Mouse (Mus musculus) adrenal gland, adult (tissue): ENCODE measurements around the gene Shisal1.

Experiments
- DNase-seq, 2 experiments: peaks; one replicate each; pipeline ENCODE4 v3.0.0; 2022 to 2023; ENCODE audit warnings: low spot score in 1 of 2; ENCODE audit not compliant: inconsistent age in 2 of 2

The Shisal1 gene

DNA sequence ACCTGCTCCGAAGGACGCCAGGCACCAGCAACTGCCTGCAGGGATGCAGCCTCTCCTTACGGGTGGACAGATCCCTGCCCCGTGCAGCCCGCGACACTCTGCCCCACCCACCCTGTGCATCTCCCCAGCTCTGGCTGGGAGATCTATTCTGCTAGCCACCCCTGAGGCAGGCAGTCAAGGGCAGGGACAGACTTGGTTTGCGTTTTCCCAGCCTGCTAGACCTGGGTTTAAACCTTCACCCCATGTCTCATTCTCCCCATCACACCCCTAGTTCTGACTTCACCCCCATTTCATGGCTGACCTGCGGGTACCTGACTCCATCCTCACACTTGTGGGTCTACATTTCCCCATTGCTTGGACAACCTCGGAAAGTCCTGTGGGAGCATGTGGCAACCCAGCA, at the start of gene Shisal1:
Gene Shisal1, minus strand, starts transcription at position 101 of the 400 bp plus-strand sequence.
- DNase-seq: no peak

DNA sequence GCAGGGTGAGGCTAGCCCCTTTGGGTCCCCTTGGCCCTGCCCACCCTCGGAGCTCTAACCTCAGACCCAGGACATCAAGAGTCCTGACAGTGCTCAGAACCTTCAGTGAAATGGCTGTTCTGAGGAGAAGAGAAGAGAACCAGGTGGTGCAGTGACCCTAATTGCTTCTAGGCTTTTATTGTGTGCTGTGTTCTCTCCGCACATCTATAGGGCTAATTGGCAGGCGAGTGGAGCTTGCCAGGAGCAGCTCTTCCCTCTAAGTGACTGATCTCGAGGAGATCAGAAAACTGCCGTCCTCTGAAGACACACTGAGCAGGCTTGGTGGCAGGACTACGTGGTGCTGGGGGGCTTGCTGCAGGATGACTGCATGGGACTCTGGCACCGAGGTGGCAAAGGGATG, 43.6 kb upstream of the Shisal1 start:
- no peak for DNase-seq

DNA sequence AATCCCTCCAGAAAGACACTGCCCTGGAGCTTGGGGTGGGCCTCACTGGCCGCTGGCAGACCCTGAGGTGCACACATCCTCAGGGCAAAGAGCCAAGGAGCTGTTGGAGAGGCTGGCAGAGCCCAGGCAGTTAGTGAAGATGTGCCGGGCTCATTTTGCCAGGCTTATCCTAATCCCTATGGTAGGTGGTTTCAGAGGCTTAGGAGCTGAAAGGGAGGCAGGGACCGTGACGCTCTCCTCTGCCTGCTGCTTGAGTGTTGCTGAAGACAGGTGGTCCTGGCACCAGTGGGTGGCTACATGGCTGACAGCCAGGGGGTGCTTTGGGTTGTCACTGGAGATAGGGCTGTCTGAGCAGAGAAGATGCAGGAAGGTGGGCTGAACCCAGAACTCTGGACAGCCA, 37.4 kb upstream of the Shisal1 start:
- no peak for DNase-seq

DNA sequence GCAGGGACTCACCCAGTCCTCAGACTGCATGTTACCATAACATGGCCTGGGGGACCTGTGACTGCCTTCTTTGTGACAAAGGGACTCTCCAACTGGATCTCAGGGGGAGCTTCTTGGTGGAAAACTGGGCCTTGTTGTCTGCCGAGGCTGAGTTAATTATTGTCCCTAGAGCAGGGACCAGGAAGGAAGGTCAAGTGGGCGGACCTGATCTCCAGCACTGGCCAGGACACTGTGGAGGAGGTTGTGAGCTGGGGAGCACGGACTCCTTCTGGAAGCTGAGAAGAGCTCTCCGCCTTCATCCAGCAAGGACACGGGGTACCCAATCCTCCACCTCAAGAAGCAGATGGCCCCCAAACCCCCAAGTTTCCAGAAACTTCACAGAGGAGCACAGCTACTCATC, 36.7 kb upstream of the Shisal1 start:
- peak; percentile 11 to 28 for DNase-seq

DNA sequence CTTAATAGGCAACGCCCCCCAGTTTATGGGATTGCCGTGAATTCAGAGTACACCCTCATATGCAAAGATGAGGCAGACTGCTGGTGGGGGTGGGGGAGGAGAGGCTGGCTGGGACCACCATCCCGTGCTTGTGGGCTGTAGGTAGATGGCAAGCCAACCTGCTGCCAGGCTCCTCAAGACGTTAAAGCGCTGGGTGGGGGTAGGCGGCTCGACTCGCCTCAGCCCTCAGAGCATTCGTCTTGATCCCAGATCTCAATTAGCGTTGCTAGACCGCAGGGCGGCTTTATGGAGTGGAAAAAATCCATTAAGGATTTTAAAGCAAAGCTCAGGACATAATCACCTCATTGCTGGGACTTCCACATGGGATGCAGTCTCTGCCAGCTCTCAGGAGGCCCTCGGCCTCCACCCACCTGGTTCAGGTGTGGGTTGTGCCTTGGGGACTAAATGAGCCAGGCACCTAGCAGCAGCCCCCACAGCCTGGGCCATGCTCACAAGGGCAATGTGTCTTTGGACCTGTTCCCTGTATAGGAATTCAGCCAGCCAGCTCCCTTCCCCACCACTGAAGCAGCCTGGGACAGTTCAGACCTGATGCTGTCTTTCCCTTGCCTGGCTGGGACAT, 34.5 kb upstream of the Shisal1 start:
- DNase-seq: no peak

DNA sequence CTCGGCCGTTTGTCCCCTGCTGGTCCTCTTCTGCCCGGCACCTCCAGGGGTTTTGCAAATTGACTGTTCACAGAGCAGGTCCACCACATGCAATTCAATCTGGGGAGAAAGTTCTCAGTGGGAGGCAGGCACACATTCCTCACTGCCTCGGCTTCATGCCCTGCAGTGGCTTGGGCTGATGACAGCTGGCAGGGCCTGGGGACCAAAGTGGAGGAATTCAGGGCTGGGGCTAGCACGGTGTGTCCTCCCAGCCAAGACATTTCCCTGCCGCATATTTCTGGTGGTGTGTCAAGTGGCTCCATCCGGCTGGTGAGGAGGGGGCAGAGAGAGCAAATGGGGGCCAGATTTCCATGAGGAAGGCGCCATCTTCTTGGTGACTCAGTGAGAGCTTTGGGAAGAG, 22.5 kb upstream of the Shisal1 start:
- DNase-seq: no peak

DNA sequence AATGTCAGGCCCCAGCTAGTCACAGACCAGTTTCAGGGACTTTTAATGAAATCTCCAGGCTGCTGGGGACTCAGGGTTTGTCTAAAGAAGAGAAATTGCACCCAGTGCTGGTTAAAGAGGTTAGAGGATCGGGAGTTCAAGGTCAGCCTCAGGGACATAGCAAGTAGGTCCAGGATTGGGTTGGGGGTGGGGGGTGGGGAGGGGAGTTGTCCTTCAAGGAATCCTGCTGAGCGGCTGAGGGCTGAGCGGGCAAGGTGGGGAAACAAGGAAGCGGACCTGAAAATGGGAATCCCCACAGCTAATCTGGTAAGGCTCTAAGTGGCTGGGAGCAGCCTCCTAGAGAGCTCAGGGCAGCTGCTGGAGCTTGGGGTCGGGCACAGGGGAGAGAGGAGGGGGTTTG, 20.9 kb upstream of the Shisal1 start:
- no peak for DNase-seq

DNA sequence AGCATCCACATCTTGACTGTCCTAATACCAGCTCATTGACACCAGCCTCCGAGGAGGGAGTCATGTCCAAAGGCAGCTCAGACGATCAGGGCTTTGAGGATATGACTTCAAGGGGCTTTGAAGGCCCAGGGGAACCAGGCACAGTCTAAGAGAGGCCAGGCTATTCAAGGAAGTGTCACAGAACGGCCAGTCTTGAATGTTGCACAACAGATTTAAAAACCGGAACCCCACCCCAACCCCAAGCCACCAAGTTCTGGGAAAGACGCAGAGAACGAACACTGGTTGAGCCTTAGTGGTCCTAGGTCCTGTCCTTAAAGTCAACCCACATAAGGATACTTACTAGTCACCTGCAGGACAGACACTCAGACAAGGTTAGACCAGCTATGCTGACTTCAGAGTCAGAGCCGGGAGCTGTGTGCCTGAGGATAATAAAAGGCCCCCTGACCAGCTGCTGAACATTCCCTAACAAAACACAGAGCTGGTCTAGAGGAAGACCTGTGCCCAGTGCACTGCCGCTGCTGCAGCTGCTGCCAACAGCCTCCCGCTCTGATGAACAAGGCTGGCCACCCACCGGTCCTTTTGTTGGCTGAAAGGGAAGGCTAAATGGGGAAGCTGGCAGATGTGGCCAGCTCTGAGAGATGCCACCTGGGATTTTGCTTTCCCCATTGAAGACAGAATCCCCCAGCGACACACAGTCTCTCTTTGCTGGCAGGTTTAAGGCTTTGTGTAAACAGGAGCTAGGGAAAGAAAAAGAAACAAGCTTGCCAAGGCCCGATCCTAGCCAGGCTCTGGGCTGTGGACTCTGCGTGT, 19.8 kb upstream of the Shisal1 start:
- DNase-seq: no peak

DNA sequence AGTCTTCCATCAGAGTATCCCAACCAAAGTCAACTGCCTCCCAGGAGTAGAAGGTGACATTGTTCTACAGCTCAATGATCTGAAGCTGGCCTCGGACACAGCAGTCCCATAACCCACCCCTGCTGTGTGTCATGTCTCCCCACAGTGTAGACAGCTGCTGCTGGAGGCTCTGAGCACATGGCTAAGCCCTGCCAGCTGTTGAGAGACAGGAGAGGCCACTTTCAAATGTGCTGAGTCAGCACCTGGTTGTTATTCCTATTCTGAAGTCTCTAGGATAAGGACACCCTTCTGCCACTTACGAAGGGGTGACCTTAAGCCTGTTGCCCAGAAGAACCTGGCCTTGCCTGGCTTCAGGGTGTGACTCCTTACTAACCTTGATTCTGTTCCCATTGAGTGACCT, 14.5 kb upstream of the Shisal1 start:
- DNase-seq: no peak

DNA sequence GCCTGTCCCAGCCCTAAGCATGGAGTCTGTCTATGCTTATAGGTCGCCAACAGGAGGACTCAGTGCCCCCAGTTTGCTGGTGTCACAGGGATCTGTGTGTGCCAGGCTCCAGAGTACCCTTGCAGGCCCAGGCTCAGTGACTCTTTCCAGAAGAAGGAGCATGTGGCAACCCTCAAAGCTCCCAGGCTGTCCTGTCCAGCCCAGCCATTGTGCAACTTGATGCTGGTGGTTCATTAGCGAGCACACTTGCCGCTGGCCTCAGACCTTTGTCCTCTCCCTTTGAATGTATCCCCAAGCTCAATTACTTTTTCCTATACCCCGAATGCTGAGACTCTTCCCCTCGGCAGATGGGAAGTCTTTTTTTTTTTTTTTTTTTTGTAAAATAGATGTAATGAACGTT, 12.1 kb upstream of the Shisal1 start:
- DNase-seq: no peak

DNA sequence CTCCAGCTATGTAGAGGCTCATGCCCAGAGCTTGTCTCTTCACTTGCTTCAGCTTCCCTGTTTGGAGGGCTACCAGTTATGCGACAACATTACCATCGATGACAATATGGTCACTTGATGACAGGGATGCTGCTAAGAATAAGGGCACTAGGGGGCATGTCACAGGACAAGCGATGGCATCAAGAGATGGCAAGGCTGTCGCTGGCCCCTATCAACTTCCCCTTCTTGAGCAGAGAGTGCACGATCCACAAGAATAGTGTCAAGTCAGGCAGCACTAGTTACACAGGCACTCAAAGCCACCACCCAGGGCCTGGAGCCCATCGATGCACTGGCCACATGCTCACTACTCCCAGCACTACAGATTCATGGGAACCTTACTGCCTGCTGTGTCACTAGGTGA, 8.4 kb upstream of the Shisal1 start:
- DNase-seq: no peak

DNA sequence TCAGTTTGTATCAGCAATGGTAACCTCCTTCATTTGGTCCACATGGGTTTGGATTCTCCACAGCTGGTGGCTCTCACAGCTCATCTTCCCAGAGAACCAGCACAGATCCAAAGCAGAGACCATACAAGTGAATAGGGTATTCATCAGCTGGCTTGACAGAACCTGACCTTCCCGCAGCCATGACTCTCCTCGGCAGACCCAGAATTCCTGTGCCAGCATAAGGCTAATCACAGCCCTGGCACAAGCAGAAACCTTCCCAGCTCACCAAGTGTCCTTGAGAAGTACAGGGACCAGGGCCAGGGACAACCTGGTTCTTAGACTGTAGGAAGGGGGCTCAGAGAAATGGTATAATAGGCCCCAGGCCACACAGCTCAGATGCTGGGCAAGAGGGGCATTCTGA, 6.2 kb upstream of the Shisal1 start:
- DNase-seq: peak; percentile 73 to 80

DNA sequence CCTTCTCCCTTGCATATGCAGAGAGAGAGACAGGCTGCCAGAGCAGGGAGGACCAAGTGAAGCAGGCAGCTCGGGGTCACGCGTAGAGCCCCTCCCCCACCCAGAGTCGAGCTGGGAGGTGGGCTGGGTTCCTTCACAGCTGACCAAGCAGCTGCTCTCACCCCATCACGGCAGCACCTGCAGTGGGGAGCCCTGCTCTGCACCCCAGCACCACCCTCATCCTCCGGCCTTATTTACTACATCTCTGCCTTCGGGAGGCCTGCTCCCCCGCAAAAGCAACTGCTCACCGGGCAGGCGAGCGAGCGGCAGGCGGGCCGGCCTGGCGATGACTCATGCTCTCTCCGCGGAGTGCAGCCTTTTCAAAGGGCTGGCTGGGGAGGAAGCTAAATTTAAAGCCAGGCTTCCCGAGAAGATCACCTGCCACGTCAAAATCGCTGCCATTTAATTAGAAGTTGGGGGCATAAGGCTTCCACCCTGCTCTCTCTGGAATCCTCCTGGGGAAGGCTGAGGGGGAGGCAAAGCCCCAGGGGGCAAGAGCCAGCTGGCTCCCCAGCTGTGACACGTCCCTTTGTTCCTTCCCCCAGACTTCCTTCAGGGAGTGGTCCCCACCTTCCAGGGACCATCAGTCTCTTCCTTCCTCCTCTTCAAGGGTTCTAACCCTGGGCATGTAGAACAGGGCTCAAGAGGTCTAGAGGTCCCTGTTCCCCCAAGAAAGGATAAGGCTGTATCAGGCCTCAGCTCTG, 3.7 kb upstream of the Shisal1 start:
- DNase-seq: peak; percentile 83 to 89

DNA sequence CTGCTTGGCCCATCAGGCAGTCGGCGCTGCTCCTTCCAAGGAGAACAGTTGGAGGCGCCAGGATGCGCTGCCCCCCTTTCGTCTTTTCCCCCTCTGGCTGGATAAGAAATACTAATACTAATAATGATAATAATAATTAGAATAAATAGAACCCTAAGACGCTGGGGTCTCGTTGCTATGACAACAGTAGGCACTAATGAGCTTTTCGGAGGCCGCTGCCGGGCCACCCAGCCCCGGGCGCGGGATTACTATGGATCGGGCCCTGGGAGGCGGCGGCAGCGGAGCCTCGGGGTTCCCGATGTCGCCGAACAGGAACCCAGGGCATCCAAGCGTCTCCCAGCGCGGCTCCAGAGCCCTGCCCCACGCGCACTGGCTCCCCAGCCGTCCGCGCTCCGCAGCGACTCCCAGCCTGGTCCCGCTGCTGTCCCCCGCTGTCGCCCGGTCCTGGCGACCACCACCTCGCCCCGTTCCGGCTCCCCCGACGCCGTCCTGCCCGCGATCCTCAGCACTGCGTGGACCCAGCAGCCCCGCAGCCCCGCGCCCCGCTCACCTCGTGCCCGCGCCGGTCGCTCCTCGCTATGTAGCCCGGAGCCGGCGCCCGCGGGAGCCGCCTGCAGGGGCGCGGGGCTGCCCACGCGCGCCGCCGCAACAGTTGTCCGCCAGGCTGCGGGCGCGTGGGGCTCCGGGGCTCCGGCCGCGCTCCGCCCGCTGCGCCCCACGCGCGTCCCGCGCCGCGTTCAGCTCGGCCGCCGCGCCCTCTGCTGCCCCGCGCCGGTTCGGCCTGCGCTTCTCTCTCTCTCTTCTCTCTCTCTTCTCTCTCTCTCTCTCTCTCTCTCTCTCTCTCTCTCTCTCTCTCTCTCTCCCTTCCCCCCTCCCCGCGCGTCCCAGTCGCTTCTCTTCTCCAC, 833 bp downstream of the Shisal1 start:
- peak in 1 of 2 experiments; percentile 51 for DNase-seq

DNA sequence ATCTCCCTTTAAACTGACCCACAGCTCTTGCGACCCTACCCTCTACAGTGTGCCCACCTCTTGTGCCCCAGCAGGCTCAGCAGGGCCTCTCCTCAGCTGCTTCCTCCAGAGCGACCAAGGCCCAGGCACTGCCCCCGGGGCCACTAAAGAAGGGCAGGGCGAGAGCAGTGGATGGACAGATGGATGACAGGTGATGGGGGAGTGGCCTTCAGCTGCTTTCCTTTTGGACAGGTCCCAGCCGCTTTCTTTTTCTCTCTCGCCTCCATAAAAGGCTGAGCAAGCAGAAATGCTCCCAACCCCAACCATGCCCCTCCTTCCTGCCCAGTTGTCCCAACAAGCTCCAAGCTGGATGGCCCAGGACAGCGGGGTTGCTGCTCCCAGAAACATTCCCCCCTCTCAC, 2.7 kb downstream of the Shisal1 start:
- no peak for DNase-seq

DNA sequence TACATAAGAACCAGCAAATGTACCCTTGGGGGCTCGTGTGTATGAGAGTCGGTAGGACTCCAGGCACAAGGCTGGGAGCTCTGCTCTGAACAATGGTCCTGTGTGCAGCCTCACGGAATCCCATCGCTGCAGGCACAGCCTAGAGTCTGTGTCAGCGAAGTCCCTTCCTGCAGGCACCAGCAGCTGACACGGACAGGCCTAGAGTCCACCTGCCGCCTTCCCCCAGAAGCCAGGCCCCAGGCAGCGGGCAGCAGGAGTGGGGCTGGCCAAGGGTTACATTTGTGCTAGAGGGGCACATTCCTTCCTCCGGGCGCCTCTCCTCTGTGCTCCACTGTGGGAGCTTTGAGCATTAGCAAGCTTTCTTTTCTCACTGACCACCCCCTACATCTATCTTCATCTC, 3.3 kb downstream of the Shisal1 start:
- no peak for DNase-seq

DNA sequence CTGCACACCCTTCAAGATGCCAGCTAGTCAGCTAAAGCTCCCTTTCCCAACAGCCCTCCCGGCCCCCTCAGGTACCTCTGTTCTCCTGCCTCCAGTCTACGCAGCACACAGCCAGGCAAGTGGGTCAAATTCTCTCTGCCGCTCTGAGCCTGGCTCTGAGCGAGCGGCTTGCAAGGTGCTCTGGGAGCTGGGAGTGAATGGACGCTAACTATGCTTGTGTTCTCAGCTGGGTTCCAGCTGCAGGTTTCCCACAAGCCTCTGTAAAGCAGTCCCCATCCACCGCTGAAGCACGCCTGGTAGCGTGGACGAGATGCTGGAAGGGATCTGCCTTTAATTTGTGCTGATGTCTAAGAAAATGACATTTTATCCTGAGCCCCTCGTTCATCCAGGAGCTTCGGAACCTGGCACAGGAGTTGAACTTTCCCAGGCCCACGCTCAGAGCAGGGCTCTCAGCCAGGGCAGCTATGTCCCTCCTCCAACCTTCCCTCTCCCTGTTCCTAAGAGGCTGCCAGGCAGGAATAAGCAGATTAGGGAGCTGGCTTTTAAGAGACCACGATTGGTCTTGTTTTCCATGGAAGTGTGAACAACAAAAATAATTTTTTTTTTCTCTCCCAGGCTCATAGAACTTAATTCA, 5.1 kb downstream of the Shisal1 start:
- DNase-seq: no peak

DNA sequence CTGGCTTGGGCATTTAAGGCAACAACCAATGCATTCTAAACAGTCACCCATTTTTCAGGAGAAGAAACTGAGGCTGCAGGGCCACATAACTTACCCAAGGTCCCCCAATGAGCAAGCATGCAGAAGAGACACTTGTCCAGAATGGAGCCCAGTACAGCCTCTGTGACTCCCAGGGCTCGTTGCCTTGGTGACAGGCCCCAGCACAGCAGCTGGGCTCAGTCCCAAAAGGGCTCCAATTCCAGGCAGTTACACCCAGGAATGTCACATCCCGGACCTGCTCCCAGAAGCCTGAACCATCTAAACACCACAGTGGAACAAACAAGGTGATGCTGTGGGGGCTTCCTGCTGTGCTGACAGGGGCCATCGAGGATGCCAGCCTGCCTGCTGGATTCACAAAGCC, 6.1 kb downstream of the Shisal1 start:
- DNase-seq: peak in 1 of 2 experiments; percentile 42

DNA sequence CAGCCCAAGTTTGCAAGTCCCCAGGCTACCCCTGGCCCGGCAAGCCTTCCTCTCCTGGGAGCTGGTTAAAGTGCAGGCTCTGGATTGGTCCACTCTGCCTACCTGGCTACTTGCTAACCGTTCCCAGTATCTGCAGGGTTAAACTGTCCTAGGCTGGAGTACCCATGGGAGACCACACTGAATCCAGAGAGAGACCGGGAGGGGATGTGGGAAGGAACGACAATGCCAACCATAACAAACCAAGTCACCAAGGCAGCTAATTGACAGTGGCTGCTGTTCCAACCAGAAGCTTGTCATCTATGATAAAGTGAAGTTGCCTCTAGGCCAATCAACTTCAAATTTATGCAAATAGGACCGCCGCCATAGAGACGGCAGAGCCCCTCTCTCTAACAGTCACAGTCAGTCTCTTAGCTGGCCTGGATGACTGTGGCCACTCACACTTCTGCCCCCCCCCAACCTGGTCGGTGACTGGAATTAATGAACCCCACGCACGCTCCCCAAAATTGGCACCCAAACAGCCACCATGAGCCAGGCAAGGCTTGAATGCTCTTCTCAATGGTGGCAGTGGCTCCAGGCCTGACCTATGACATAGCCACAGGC, 13.2 kb downstream of the Shisal1 start:
- no peak for DNase-seq

DNA sequence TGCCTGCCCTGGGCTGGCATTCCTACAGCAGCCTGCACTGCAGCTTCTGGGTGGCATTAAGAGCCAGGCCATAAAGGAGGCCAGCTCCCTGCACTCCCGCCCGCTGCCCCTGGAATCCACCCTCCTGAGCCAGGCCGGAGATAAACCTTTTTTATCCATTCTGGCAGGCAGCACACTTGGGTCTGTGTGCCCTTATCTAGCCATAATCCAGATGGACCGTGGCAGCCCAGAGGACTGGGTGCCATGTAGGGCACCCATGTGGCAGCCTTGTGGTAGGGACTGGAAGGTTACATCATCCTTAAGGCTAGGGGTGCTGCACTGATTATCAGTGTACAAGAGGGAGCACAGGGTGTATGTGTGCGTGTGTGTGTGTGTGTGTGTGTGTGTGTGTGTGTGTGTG, 16.4 kb downstream of the Shisal1 start:
- DNase-seq: no peak
